In genomic region chr6:117758516-117758915, GRCm38 (mm10) we compare ENCODE assay signal across 8 mouse cellular contexts.
DNase-seq lines count a peak whose midpoint lies in the region; ATAC-seq and TF ChIP-seq lines count a peak whose summit lies in the region.
"Not testable (repeated sequence)": the region's sequence is repeated elsewhere in the genome, so short reads cannot be mapped to it uniquely, and the experiment has no call there.

No protein-coding gene starts in this region.

- not testable (repeated sequence) for H3K27me3 ChIP-seq in MEL (ENCODE audit: control insufficient read depth in 1 of 2, insufficient read depth in 2 of 2, low read length in 2 of 2); heart, postnatal 0 days (ENCODE audit: control insufficient read depth, insufficient read depth, low read length)

- H3K4me2 ChIP-seq in heart, postnatal 0 days (ENCODE audit: low read depth, low read length), result not testable (repeated sequence)

- H3K4me1 ChIP-seq in MEL (ENCODE audit: control insufficient read depth in 1 of 2, insufficient read depth in 2 of 2, low read length in 2 of 2); heart, postnatal 0 days (ENCODE audit: control insufficient read depth, insufficient read depth); lung, adult 2 months (ENCODE audit: control insufficient read depth, insufficient read depth, low read length): not testable (repeated sequence)

- H3K27ac ChIP-seq in MEL (ENCODE audit: control insufficient read depth, low read depth, low read length); heart, postnatal 0 days (ENCODE audit: low read depth): not testable (repeated sequence)

- not testable (repeated sequence) for TF ChIP-seq POLR2A in MEL (IDR thresholded peaks at IDR 0.05; ENCODE audit: control insufficient read depth in 1 of 2, insufficient read depth in 1 of 2, low read depth in 1 of 2, low read length in 2 of 2, poor library complexity in 1 of 2); brain, embryonic 14.5 days (IDR thresholded peaks at IDR 0.05; ENCODE audit: borderline replicate concordance, extremely low read depth, insufficient read depth, insufficient read length, poor library complexity, severe bottlenecking); lung, adult 2 months (IDR thresholded peaks at IDR 0.05; ENCODE audit: borderline replicate concordance, extremely low read depth, low read depth, low read length)

- not testable (repeated sequence) for H3K9me3 ChIP-seq in MEL (replicated peaks; ENCODE audit: insufficient read depth, low read length); heart, postnatal 0 days (replicated peaks; ENCODE audit: control insufficient read depth, low read length)

- H3K4me3 ChIP-seq in MEL (ENCODE audit: control insufficient read depth in 1 of 2, insufficient read depth in 1 of 2, low read depth in 2 of 2, low read length in 2 of 2); heart, postnatal 0 days (ENCODE audit: low read depth, low read length); lung, adult 2 months (replicated peaks; ENCODE audit: extremely low read depth, low read depth, low read length): not testable (repeated sequence)

- TF ChIP-seq EP300 in MEL (IDR thresholded peaks at IDR 0.05; ENCODE audit: low read depth in 1 of 2, low read length in 2 of 2); heart, postnatal 0 days (IDR thresholded peaks at IDR 0.05; ENCODE audit: low read depth): not testable (repeated sequence)

- TF ChIP-seq RAD21 in MEL (IDR thresholded peaks at IDR 0.05; ENCODE audit: low read depth, low read length), result peak; percentile 21

- WGBS in heart, postnatal 0 days, result 17% methylated on average over 6 of the region's 6 CpGs
- WGBS in lung, adult 2 months, result 10% methylated on average over 6 of the region's 6 CpGs

- not testable (repeated sequence) for ATAC-seq in heart, postnatal 0 days (ENCODE audit: insufficient read depth, low read depth)

- H3K36me3 ChIP-seq in MEL (ENCODE audit: control insufficient read depth in 1 of 2, insufficient read depth in 2 of 2, low read length in 2 of 2); heart, postnatal 0 days (replicated peaks; ENCODE audit: control insufficient read depth, insufficient read depth, low read length): not testable (repeated sequence)

- not testable (repeated sequence) for H3K79me2 ChIP-seq in MEL (ENCODE audit: control insufficient read depth, insufficient read depth, low read length, poor library complexity)

- H3K9ac ChIP-seq in MEL (ENCODE audit: control insufficient read depth, low read depth, low read length, poor library complexity, severe bottlenecking); heart, postnatal 0 days (replicated peaks; ENCODE audit: low read depth, low read length): not testable (repeated sequence)

- TF ChIP-seq CTCF in MEL (IDR thresholded peaks at IDR 0.05 in 2 of 3, conservative IDR thresholded peaks at IDR 0.05 in 1 of 3; ENCODE audit: control insufficient read depth in 1 of 3, insufficient read depth in 1 of 3, low read depth in 2 of 3, low read length in 3 of 3, poor library complexity in 1 of 3, severe bottlenecking in 1 of 3), result peak; percentile 58 to 68 (median 58)
- peak; percentile 63; the same call in 1 of the 2 replicates for TF ChIP-seq CTCF in brain, embryonic 14.5 days (IDR thresholded peaks at IDR 0.05; ENCODE audit: borderline replicate concordance, extremely low read depth, insufficient read depth, insufficient read length)
- TF ChIP-seq CTCF in heart, postnatal 0 days (IDR thresholded peaks at IDR 0.05; ENCODE audit: low read depth), result peak; percentile 64
- peak; percentile 58 for TF ChIP-seq CTCF in lung, adult 2 months (IDR thresholded peaks at IDR 0.05; ENCODE audit: insufficient read depth, low read length)

- DNase-seq in MEL (ENCODE audit: low read depth, low spot score), result peak; percentile 72
- peak; percentile 71 for DNase-seq in brain, embryonic 14.5 days (ENCODE audit: low read depth)
- DNase-seq in embryo, embryonic 9.5 days (ENCODE audit: extremely low spot score), result peak; percentile 36
- DNase-seq in heart, postnatal 0 days (ENCODE audit: low spot score), result peak; percentile 37
- DNase-seq in kidney, postnatal 14 days, result peak; percentile 61
- DNase-seq in lung, adult 2 months, result peak; percentile 24
- peak; percentile 57 for DNase-seq in ovary, postnatal 14 days (ENCODE audit: low spot score)
- peak; percentile 15 for DNase-seq in thymus, postnatal 14 days

TF ChIP-seq in MEL, 35 proteins besides CTCF, POLR2A, EP300 and RAD21:
- TF ChIP-seq SMC3 (IDR thresholded peaks at IDR 0.05; ENCODE audit: low read depth, low read length), result peak; percentile 55
- peak; percentile 68 for TF ChIP-seq ZNF384 (IDR thresholded peaks at IDR 0.05; ENCODE audit: low read depth, low read length)

Comparison
In these comparisons a context has a peak if more than half of its experiments do, and no peak if none do; other contexts are left out.
1. DNase-seq: peak in every context shown above with its lines; median percentile 72 in MEL; 71 in brain, embryonic 14.5 days; 61 in kidney, postnatal 14 days; 57 in ovary, postnatal 14 days; 37 in heart, postnatal 0 days; 36 in embryo, embryonic 9.5 days; 24 in lung, adult 2 months; 15 in thymus, postnatal 14 days.